Mouse (Mus musculus): ENCODE measurements around the gene Efhc2. TPM values are rescaled to one million over a fixed set of nuclear protein-coding genes. Genes with fewer than 3 reads are reported as not detected.

Efhc2 gene
- total RNA-seq (2022), result 1 to 10 TPM; 1.2 to 2.3 (median 1.6) TPM

DNA sequence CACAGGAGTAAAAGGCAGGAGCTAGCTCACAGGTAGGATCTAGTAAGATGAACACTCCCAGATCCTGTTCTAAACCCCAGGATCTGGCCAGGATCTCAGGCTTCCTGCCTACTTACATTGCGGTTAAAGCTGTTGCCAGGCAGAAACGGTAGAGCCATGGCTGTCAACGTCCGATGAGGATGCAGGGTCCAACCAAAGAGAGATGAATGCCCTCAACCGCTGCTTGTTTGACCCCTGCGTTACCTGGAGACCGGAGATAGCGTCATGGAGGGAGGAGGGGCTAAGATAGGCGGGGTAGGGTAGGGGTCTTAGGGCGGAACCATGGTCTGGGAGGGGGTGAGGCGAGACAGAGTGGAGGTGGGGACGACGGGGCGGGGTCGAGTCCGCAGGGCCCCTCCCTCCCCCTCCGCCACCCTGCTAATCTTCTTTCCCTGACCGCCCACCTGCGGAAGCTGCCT is at the start of gene Efhc2:
Gene Efhc2, minus strand, starts transcription at position 243 of the 458 bp plus-strand sequence.
- DNase-seq (ENCODE audit: low spot score in 2 of 2), result no peak

DNA sequence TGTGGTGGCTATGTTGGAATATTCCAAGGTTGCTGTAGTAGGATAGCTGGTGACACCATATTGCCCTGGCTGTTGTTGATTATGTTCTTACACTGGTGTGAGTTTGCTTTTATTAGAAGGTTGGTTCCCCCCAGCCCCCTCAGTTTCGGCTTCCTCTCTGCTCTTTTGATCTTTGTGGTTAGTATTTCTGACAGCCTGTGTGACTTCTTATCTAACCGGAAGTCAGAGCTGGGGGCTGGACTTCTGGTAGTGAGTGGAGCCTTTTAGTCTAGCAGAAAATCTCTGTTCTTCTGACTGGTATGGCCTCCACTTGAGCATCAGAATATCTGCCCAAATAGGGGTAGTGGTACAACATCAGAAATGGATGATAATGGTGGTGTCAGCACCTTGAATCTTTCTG is 45.9 kb upstream of the Efhc2 start:
- no peak for DNase-seq (ENCODE audit: low spot score in 2 of 2)

DNA sequence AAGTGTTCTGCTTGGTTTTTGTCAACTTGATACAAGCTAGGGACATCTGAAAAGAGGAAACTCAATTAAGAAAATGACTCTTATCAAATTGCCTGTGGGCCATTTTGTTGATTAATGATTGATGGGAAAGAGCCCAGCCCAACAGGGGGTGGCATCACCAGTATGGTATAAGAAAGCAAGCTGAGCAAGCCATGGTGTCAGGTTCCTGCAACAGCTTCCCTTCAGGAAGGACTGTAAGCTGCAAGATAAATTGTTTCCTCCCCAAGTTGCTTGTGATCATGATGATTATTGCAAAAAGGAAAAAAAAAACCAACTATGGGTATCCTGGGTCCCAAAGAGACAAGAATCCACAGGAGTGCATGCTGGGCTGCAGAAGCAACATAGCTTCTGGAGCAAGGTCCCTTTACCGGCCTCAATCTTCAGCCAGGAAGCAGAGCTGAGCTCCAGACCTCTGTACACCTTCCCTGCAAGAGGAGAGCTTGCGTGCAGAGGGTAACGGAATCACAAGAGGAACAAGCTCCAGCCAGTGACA is 18.8 kb downstream of the Efhc2 start:
- DNase-seq (ENCODE audit: low spot score in 2 of 2), result no peak

DNA sequence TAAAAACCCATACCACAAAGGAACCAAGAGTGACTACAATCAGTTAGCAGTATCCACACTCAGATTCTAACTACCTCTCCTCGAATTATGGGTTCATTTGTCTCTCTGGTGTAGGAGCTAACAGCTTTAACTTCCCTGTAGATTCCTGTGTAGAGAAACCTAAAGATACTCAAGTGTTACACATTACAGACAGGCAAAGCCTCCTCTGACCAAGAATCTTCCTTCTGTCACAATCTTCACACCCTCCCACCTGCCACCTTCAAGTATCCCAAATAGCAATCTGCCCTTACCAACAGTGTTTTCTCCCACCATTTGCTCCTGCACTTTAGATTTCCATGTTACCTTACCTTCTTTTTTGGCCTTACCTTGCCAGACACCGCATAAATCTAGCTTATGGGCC is 35.3 kb downstream of the Efhc2 start:
- no peak for DNase-seq (ENCODE audit: low spot score in 2 of 2)

DNA sequence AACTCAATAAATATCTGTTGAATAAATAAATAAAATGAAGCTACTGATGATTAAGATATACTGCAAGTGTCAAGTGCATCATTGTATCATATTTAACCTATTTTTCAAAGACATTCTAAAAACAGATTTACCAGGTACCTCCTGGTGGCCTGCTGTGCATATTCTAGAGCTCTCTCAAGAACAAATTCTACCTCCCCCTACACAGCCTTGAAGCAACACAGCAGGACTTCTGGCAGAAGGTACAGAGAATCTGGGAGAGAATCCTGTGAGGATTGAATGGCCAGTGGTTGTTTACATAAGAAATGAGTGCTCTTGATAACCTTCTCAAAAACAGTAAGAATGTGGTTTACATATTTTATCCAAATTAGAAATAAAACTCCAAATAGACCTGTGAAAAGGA is 94.0 kb downstream of the Efhc2 start:
- DNase-seq (ENCODE audit: low spot score in 2 of 2), result no peak

DNA sequence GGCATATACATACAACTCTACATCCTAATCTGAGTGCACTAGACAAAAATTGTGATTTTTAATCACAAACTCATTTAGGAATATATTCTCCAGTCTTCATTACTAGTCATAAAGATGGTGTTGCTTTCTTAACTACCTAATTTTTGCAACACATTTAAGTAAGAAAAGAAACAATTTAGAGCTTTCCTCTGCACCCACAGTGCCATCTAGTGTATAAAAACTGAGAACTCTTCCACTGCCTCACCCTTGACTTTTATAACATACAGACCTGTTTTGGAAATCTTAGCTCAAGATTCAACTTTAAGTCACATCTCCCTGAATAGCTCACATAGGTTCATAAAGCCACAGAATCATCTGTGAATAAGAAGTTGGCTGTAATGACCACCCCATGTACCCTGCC is 101.7 kb downstream of the Efhc2 start:
- DNase-seq (ENCODE audit: low spot score in 2 of 2), result no peak

DNA sequence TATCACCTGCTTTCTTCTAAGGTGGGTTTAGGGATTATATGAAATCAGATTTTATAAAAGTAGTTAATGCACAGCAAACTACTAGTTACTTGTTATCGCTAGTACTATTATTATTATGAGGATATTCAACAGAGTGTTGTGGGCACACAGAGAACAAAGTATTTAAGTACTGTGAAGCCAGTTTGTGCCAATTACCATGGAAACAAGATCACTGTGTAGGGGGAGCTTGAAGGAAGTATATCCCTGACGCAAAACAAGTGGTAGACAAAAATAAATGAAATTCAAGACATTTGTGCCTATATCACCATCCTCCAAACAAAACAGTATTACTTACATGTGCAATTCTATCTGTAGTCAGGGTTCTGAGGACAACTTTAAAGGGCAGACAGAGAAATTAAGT is 105.7 kb downstream of the Efhc2 start:
- DNase-seq (ENCODE audit: low spot score in 2 of 2), result no peak

DNA sequence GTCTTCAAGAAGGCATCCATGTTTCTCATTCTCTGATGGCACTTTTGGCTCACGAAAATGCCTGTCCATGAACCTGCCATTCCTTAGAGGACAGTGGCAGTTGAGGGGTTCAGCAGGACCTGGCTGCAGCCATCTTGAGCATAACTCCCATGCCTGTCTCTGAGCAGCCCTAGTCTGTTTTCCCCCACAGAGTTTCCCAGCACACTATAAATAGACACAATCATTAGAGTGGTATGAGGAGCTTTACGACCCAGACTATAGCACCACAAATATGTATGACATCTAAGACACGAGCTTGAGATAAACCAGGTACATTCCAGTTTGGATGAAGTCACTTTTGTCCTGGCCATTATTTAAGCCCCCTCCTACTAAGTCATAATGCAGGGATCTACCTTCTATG is 143.4 kb downstream of the Efhc2 start:
- DNase-seq (ENCODE audit: low spot score in 2 of 2), result no peak

DNA sequence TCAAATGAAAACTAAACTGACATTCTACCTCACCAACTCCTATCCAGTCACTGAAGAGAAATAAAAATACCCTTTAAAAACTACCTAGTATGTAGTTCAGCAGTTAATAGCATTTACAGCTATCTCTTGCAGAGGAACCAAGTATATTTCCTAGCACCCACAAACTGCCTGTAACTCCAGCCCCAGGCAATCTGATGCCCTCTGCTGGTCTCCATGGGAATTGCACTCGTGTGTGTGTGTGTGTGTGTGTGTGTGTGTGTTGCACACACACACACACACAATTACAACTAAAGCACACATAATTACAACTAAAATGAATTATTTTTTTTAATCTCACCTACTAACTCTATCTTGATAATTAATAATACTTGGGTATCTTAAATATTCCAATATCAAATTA is 153.5 kb downstream of the Efhc2 start:
- no peak for DNase-seq (ENCODE audit: low spot score in 2 of 2)
